Mouse (Mus musculus): ENCODE results near the gene Exph5. TPM values are rescaled to one million over a fixed set of nuclear protein-coding genes. Genes with fewer than 3 reads are reported as not detected.
A peak's percentile ranks its signal among the peaks of the same experiment; 100 is the strongest.

Exph5 gene
- polyA plus RNA-seq, 1 experiment from 2014 or later: 6.9 TPM

DNA sequence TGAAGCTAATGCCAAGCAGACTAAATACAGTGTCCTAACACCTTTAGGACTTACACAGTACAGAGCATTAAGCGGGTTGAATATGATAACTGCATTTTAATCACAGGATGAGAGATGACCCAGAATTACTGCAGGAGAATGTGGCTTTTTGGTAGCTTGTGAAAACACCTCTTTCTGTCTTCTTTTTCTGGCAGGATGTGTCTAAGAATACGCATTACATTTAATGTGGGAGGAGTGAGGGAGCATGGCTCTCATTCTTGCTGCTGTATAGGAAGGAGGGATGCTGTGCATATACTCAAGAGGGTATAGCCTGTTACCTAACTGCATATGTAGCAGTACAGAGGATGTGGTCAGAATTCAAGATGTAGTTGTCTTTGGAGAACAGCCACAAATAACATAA lies 26.7 kb downstream of the Exph5 start:
- 0 out of 2 replicates have a peak, but pooled peaks cover 5% of the 10 kb centered on the region for H3K9me3 ChIP-seq (ENCODE audit: control insufficient read depth, low read length)
- 82% methylated on average over 2 of the region's 2 CpGs for whole genome bisulfite sequencing
- no peak overlapping the region for H3K27ac ChIP-seq (ENCODE audit: low read length)
- H3K9ac ChIP-seq (ENCODE audit: low read length): no peak overlapping the region
- ATAC-seq (ENCODE audit: low read depth): no peak
- H3K36me3 ChIP-seq (ENCODE audit: control insufficient read depth, insufficient read depth, low read length): no peaks in the 10 kb centered on the region
- no peak overlapping the region for H3K4me3 ChIP-seq (ENCODE audit: low read length)
- H3K27me3 ChIP-seq (ENCODE audit: control insufficient read depth, insufficient read depth, low read depth, low read length): no peaks in the 10 kb centered on the region
- H3K4me2 ChIP-seq (ENCODE audit: low read depth, low read length): no peak overlapping the region
- peaks cover 23% of the 10 kb centered on the region for H3K4me1 ChIP-seq (replicated peaks; ENCODE audit: control insufficient read depth, insufficient read depth, low read length)

DNA sequence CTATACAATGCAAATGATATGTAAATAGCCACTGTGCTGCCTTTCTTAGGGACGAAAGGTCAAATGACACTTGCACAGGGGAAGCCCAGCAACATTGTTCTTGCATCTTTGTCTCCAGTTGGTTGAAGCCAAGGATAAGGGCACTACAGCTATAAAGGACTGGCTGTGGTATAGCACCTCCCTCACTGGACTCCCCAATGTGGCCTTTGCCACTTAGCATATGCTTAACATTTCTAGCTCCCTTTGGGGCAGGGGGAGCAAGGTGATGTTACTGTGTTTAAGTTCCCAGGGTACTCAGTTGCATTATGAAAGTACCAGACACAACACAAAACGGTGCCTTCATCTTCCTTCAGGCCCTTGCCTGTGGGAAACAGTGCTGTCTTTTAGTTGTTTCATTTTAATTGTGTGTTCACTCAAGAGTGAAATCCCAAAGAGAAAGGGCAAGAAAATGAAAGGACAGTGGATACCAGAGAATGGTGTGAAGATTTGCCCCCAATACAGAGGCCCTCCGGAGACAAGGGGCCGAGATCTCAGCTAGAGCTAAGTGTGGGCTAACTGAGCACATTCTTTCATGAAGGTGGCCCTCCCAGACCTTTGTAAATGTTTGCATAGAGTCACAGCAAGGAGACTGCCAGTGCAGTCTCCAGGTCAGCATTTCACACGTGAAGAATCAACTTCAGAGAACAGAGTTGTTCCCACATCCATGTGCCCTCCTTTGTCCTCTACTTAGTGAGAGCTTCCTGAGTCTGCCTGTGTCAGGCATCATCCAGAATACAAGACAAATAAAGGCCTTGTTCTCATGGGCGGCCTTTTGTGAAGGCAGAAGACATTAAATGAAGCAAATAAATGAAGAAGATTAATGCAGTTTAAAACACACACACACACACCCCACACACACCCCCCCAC lies 28.1 kb downstream of the Exph5 start:
- ATAC-seq (ENCODE audit: low read depth): no peak
- H3K9me3 ChIP-seq (ENCODE audit: control insufficient read depth, low read length): 0 out of 2 replicates have a peak, but pooled peaks cover 5% of the 10 kb centered on the region
- no peaks in the 10 kb centered on the region for H3K27me3 ChIP-seq (ENCODE audit: control insufficient read depth, insufficient read depth, low read depth, low read length)
- H3K4me2 ChIP-seq (ENCODE audit: low read depth, low read length): no peak overlapping the region
- H3K4me3 ChIP-seq (ENCODE audit: low read length): no peak overlapping the region
- 47% methylated on average over 6 of the region's 6 CpGs for WGBS
- peaks cover 15% of the 10 kb centered on the region for H3K4me1 ChIP-seq (replicated peaks; ENCODE audit: control insufficient read depth, insufficient read depth, low read length)
- no peak overlapping the region for H3K9ac ChIP-seq (ENCODE audit: low read length)
- H3K36me3 ChIP-seq (ENCODE audit: control insufficient read depth, insufficient read depth, low read length): no peaks in the 10 kb centered on the region
- 0 out of 2 replicates have a peak overlapping the region, but pooled peaks have one; percentile 9 for H3K27ac ChIP-seq (ENCODE audit: low read length)

DNA sequence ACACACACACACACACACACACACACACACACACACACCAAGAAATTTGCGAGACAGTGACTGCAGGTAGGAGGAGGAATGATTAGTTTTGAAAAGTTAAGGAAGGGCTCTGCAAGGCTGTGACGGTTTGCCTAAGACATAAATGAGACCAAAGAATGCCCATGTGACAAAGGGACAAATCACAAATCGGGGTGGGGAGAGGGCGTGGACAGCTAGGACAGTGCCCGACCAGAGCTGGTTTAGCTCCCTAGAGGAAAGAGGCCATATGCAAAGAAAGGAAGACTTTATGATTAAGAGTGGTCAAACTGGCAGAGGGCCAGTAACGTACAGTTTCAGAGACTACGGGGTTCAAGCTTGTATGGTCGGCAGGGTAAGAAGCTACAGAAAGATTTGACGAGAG lies 28.8 kb downstream of the Exph5 start:
- 52% methylated on average over 9 of the region's 9 CpGs for WGBS
- H3K27me3 ChIP-seq (ENCODE audit: control insufficient read depth, insufficient read depth, low read depth, low read length): no peaks in the 10 kb centered on the region
- ATAC-seq (ENCODE audit: low read depth): peak; percentile 26; the same call in 1 of the 2 replicates
- no peak overlapping the region for H3K27ac ChIP-seq (ENCODE audit: low read length)
- H3K4me3 ChIP-seq (ENCODE audit: low read length): no peak overlapping the region
- H3K4me2 ChIP-seq (ENCODE audit: low read depth, low read length): no peak overlapping the region
- H3K36me3 ChIP-seq (ENCODE audit: control insufficient read depth, insufficient read depth, low read length): no peaks in the 10 kb centered on the region
- 0 out of 2 replicates have a peak, but pooled peaks cover 5% of the 10 kb centered on the region for H3K9me3 ChIP-seq (ENCODE audit: control insufficient read depth, low read length)
- H3K4me1 ChIP-seq (replicated peaks; ENCODE audit: control insufficient read depth, insufficient read depth, low read length): peaks cover 11% of the 10 kb centered on the region
- no peak overlapping the region for H3K9ac ChIP-seq (ENCODE audit: low read length)

DNA sequence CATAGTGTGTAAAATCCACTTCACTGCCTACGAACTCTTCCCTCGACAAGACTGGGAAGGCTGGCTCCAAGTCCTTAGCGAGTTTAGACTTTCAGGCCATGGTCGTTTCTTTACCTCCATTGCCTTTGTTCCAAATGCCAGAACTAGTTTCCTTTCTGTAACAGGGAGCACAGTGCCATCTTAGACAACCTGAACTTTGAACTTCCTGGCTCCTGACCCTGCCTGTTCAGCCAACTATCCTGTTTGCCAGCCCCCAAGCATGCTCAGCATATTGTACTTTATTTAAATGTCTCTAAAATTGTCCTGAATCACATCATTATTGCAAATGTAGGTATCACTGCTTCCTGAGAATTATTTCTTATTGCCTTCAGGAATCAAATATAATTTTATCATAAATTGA lies 32.0 kb downstream of the Exph5 start:
- Histone ChIP-seq H3K36me3 (ENCODE audit: control insufficient read depth, insufficient read depth, low read length) (no peaks in the 10 kb centered on the region), H3K4me3 (ENCODE audit: low read length) (no peak overlapping the region), H3K4me2 (ENCODE audit: low read depth, low read length) (no peak overlapping the region), H3K27ac (ENCODE audit: low read length) (no peak overlapping the region), H3K4me1 (replicated peaks; ENCODE audit: control insufficient read depth, insufficient read depth, low read length) (peaks cover 3% of the 10 kb centered on the region; the same call in 1 of the 2 replicates), H3K9me3 (ENCODE audit: control insufficient read depth, low read length) (0 out of 2 replicates have a peak, but pooled peaks cover 5% of the 10 kb centered on the region), H3K9ac (ENCODE audit: low read length) (no peak overlapping the region), H3K27me3 (ENCODE audit: control insufficient read depth, insufficient read depth, low read depth, low read length) (no peaks in the 10 kb centered on the region)
- ATAC-seq (ENCODE audit: low read depth): no peak
- WGBS: 67% methylated on average over 4 of the region's 4 CpGs

DNA sequence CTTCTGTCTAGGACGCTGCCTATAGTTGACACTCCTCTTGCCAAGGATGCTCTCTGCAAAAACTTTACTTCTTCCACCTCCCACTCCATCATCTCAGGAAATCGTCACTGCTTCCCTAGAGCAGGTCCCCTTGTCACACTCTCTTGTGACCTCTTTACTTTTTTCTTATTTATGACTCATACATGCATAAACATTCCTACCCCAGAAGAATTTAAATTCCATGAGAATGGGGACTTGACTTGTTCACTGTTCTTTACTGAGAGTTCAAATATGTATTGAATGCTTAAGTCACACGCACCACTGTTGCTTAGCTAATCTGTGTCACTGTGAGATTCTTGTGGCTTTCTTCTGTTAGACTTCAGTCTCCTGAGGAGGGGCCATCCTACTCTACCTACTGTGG lies 33.7 kb downstream of the Exph5 start:
- no peak overlapping the region for H3K9ac ChIP-seq (ENCODE audit: low read length)
- no peak overlapping the region for H3K4me3 ChIP-seq (ENCODE audit: low read length)
- H3K4me2 ChIP-seq (ENCODE audit: low read depth, low read length): no peak overlapping the region
- no peaks in the 10 kb centered on the region for H3K36me3 ChIP-seq (ENCODE audit: control insufficient read depth, insufficient read depth, low read length)
- 0 out of 2 replicates have a peak, but pooled peaks cover 5% of the 10 kb centered on the region for H3K9me3 ChIP-seq (ENCODE audit: control insufficient read depth, low read length)
- H3K27ac ChIP-seq (ENCODE audit: low read length): no peak overlapping the region
- ATAC-seq (ENCODE audit: low read depth): no peak
- no peaks in the 10 kb centered on the region; the same call in 1 of the 2 replicates for H3K27me3 ChIP-seq (ENCODE audit: control insufficient read depth, insufficient read depth, low read depth, low read length)
- H3K4me1 ChIP-seq (replicated peaks; ENCODE audit: control insufficient read depth, insufficient read depth, low read length): no peaks in the 10 kb centered on the region; the same call in 1 of the 2 replicates
- 60% methylated on average over 3 of the region's 3 CpGs for WGBS

GRCm38 (mm10) chr9:53339603-53340002 lies 38.1 kb downstream of the Exph5 start:
- Histone ChIP-seq H3K9ac (ENCODE audit: low read length) (no peak overlapping the region), H3K4me1 (replicated peaks; ENCODE audit: control insufficient read depth, insufficient read depth, low read length) (no peaks in the 10 kb centered on the region; the same call in 1 of the 2 replicates), H3K4me2 (ENCODE audit: low read depth, low read length) (no peak overlapping the region), H3K4me3 (ENCODE audit: low read length) (no peak overlapping the region), H3K27me3 (ENCODE audit: control insufficient read depth, insufficient read depth, low read depth, low read length) (peaks cover 3% of the 10 kb centered on the region; the same call in 1 of the 2 replicates), H3K9me3 (ENCODE audit: control insufficient read depth, low read length) (no peaks in the 10 kb centered on the region), H3K36me3 (ENCODE audit: control insufficient read depth, insufficient read depth, low read length) (no peaks in the 10 kb centered on the region), H3K27ac (ENCODE audit: low read length) (0 out of 2 replicates have a peak overlapping the region, but pooled peaks have one; percentile 39)
- ATAC-seq (ENCODE audit: low read depth): no peak
- WGBS: 63% methylated on average over 7 of the region's 7 CpGs

DNA sequence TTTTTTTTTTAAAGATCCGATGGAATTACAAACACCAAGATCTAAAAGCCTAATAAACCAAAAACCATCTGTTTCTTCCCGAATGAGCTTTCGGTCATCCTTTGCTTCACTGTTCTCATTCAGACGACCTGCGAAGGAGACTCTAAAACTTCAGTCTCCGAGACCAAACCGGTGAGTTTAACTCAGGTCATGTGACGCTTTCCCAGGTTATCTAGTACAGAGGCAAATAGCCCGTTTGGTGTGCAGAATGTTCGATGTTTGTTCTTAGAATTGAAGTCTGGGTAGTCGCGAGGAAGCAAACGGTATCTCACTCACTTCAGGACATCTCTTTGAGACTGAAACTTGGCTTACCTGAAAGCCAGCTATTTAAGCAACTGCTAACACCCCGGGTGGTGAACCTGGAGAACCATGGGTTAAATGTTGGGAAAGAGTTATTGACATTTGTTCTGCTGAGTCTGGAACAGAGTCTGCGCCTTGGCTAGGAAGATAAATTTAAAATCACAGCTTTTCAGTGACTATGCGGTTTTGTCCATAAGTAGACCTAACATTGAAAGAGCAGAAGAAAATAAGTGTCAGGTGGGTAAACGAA lies 39.0 kb downstream of the Exph5 start:
- H3K27ac ChIP-seq (ENCODE audit: low read length): peak overlapping the region; percentile 95

DNA sequence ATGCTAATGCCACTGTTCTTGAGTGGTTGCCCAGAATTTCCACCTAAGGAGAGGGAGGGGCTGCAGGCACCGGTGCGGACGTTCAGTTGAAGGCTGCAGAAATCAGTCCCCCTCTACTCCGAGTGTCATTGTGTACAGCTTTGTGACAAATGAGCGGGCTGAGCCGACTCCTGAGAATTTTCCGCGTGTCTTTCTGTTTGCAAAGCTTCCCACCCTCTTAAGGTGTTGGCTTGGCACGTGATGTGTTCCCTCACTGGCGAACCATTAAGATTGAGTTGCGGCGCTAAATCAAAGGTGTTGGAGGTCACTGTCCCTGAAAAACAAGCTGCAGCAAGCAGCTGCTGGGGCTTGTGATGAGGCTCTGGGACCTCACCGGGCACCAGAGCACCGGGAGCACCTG lies 39.5 kb downstream of the Exph5 start:
- WGBS: 3% methylated on average over 14 of the region's 14 CpGs
- H3K9ac ChIP-seq (ENCODE audit: low read length): peak overlapping the region; percentile 79
- peak overlapping the region; percentile 77 for H3K4me2 ChIP-seq (ENCODE audit: low read depth, low read length)
- peak overlapping the region; percentile 67 for H3K4me3 ChIP-seq (ENCODE audit: low read length)
- no peaks in the 10 kb centered on the region for H3K9me3 ChIP-seq (ENCODE audit: control insufficient read depth, low read length)
- no peaks in the 10 kb centered on the region for H3K36me3 ChIP-seq (ENCODE audit: control insufficient read depth, insufficient read depth, low read length)
- ATAC-seq (ENCODE audit: low read depth): peak; percentile 66
- H3K27ac ChIP-seq (ENCODE audit: low read length): peak overlapping the region; percentile 95
- no peaks in the 10 kb centered on the region; the same call in 1 of the 2 replicates for H3K4me1 ChIP-seq (replicated peaks; ENCODE audit: control insufficient read depth, insufficient read depth, low read length)
- H3K27me3 ChIP-seq (ENCODE audit: control insufficient read depth, insufficient read depth, low read depth, low read length): peaks cover 3% of the 10 kb centered on the region; the same call in 1 of the 2 replicates

More for the DNA sequence above, 39.0 kb downstream of the Exph5 start:
- Histone ChIP-seq H3K27me3 (ENCODE audit: control insufficient read depth, insufficient read depth, low read depth, low read length) (peaks cover 3% of the 10 kb centered on the region; the same call in 1 of the 2 replicates), H3K9me3 (ENCODE audit: control insufficient read depth, low read length) (no peaks in the 10 kb centered on the region), H3K4me3 (ENCODE audit: low read length) (peak overlapping the region; percentile 67), H3K4me1 (replicated peaks; ENCODE audit: control insufficient read depth, insufficient read depth, low read length) (no peaks in the 10 kb centered on the region; the same call in 1 of the 2 replicates), H3K36me3 (ENCODE audit: control insufficient read depth, insufficient read depth, low read length) (no peaks in the 10 kb centered on the region), H3K4me2 (ENCODE audit: low read depth, low read length) (peak overlapping the region; percentile 77), H3K9ac (ENCODE audit: low read length) (peak overlapping the region; percentile 79)
- 22% methylated on average over 17 of the region's 17 CpGs for WGBS
- ATAC-seq (ENCODE audit: low read depth): peak; percentile 65; the same call in 1 of the 2 replicates

- Histone ChIP-seq H3K4me3 (ENCODE audit: low read length) (peak overlapping the region; percentile 67), H3K4me1 (replicated peaks; ENCODE audit: control insufficient read depth, insufficient read depth, low read length) (no peaks in the 10 kb centered on the region; the same call in 1 of the 2 replicates), H3K9ac (ENCODE audit: low read length) (peak overlapping the region; percentile 79; the same call in 1 of the 2 replicates), H3K27ac (ENCODE audit: low read length) (peak overlapping the region; percentile 95; the same call in 1 of the 2 replicates), H3K4me2 (ENCODE audit: low read depth, low read length) (peak overlapping the region; percentile 77), H3K36me3 (ENCODE audit: control insufficient read depth, insufficient read depth, low read length) (no peaks in the 10 kb centered on the region), H3K27me3 (ENCODE audit: control insufficient read depth, insufficient read depth, low read depth, low read length) (peaks cover 3% of the 10 kb centered on the region; the same call in 1 of the 2 replicates), H3K9me3 (ENCODE audit: control insufficient read depth, low read length) (no peaks in the 10 kb centered on the region)
- WGBS: 62% methylated on average over 3 of the region's 3 CpGs
- no peak for ATAC-seq (ENCODE audit: low read depth)
Measured at GRCm38 (mm10) chr9:53341981-53342380, 40.5 kb downstream of the Exph5 start.
